Mouse (Mus musculus) limb, embryonic 12.5 days (tissue): ENCODE data around the gene Lix1. TPM values are rescaled to one million over a fixed set of nuclear protein-coding genes. Genes with fewer than 3 reads are reported as not detected.

Experiments used
- ATAC-seq: fragments of 200-750 bp; cut with Nextera tagmentation; 2 replicates; pipeline ENCODE4 v1.8.0; 2017; ENCODE audit warnings: low read depth, moderate TSS enrichment; ENCODE audit not compliant: insufficient number of reproducible peaks, insufficient read depth, low FRiP score, low TSS enrichment
- H3K27ac ChIP-seq: fragments of 300-500 bp; sonication (generic); 2 replicates; pipeline ENCODE4 v1.5.1; 2016; ENCODE audit warnings: mild to moderate bottlenecking, moderate library complexity
- H3K27me3 ChIP-seq: fragments of 300-500 bp; sonication (generic); 2 replicates; pipeline ENCODE4 v1.6.1; 2016; ENCODE audit warnings: mild to moderate bottlenecking, moderate library complexity
- H3K36me3 ChIP-seq: fragments of 300-500 bp; sonication (generic); 2 replicates; pipeline ENCODE4 v1.6.1; 2016; ENCODE audit warnings: mild to moderate bottlenecking, moderate library complexity
- H3K4me1 ChIP-seq: fragments of 300-500 bp; sonication (generic); replicated peaks from 2 replicates; pipeline ENCODE4 v1.6.1; 2016
- H3K4me2 ChIP-seq: fragments of 300-500 bp; sonication (generic); 2 replicates; pipeline ENCODE4 v1.6.1; 2016; ENCODE audit warnings: mild to moderate bottlenecking, moderate library complexity
- H3K4me3 ChIP-seq: fragments of 300-500 bp; sonication (generic); replicated peaks from 2 replicates; pipeline ENCODE4 v1.5.1; 2016; ENCODE audit warnings: mild to moderate bottlenecking
- H3K9ac ChIP-seq: fragments of 300-500 bp; sonication (generic); replicated peaks from 2 replicates; pipeline ENCODE4 v1.6.1; 2016; ENCODE audit warnings: mild to moderate bottlenecking, moderate library complexity
- H3K9me3 ChIP-seq: fragments of 300-500 bp; sonication (generic); 2 replicates; pipeline ENCODE4 v1.6.1; 2016; ENCODE audit warnings: mild to moderate bottlenecking, moderate library complexity
- WGBS: fragments of 180-500 bp; shearing (Covaris S2); methylation state at CpG from one replicate; pipeline ENCODE4 v1.1.7; 2016; 5-methylcytosine and 5-hydroxymethylcytosine counted together
- polyA plus RNA-seq: library from polyadenylated mRNA; unstranded; fragments of >200 nt; fragmentation: Nextera tagmentation; extraction: Ambion mirVana; gene quantifications from 2 replicates; pipeline ENCODE4 v1.2.1, GENCODE M21; 2016

The Lix1 gene
- polyA plus RNA-seq, 1 experiment from 2014 or later = 38.9 TPM

DNA sequence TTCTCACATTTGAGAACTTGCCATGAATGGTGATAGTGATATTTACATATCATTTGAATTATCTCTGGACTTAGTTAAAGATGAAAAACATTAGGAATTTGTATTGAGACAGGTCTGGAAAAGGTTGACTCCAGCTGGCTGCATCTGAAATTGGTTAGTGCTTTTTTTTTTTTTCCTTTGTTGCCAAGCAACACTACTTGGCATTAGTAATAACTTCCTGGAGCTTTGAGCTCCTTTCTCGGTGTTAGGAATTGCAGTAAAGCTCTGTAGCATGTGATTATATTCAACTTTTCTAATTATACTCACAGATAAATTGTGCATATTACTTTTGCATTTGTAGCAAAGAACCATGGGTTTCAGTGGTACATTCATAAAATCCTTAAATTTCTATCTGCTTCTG is 96.4 kb downstream of the Lix1 start:
- 10% methylated on average over 1 of the region's 1 CpGs for WGBS
- H3K27ac ChIP-seq = peak overlapping the region; percentile 78
- H3K4me2 ChIP-seq = no peak overlapping the region
- no peak for ATAC-seq
- H3K4me1 ChIP-seq = peaks cover 20% of the 10 kb centered on the region
- H3K27me3 ChIP-seq = no peaks in the 10 kb centered on the region
- H3K4me3 ChIP-seq = no peak overlapping the region
- no peak overlapping the region for H3K9ac ChIP-seq
- H3K9me3 ChIP-seq = no peaks in the 10 kb centered on the region
- no peaks in the 10 kb centered on the region for H3K36me3 ChIP-seq

DNA sequence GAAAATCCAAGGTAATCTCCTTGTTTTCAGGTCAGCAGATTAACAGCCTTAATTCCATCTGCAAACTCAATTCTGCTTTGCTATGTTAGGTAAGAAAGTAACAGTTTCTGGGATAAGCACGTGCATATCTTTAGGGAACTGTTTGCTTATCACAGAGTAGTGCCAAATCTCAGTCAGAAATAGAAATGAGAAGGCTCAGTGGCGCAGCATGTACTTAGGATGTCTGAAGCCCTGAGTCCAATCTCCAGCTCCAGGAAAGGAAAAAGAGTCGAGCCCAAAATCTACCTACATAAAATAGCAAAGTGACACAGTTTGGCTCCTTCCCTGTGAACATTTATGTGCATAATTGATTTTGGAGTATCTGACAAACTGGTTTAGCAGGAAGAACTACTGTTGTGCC is 96.8 kb downstream of the Lix1 start:
- H3K4me3 ChIP-seq = no peak overlapping the region
- H3K9me3 ChIP-seq = no peaks in the 10 kb centered on the region
- H3K27ac ChIP-seq = peak overlapping the region; percentile 78
- whole genome bisulfite sequencing = 48% methylated on average over 3 of the region's 3 CpGs
- no peaks in the 10 kb centered on the region for H3K27me3 ChIP-seq
- peaks cover 20% of the 10 kb centered on the region for H3K4me1 ChIP-seq
- H3K4me2 ChIP-seq = no peak overlapping the region
- no peaks in the 10 kb centered on the region for H3K36me3 ChIP-seq
- ATAC-seq = no peak
- no peak overlapping the region for H3K9ac ChIP-seq

GRCm38 (mm10) chr17:17506677-17507076 is 104.2 kb downstream of the Lix1 start:
- Histone ChIP-seq H3K9ac (no peak overlapping the region), H3K4me1 (no peaks in the 10 kb centered on the region), H3K9me3 (no peaks in the 10 kb centered on the region), H3K4me3 (no peak overlapping the region), H3K4me2 (no peak overlapping the region), H3K36me3 (no peaks in the 10 kb centered on the region), H3K27me3 (no peaks in the 10 kb centered on the region), H3K27ac (no peak overlapping the region)
- ATAC-seq = no peak
- WGBS = 80% methylated on average over 10 of the region's 10 CpGs

Other genes starting within 250 kb of the Lix1 start
- 34.2 TPM in 2 replicates for gene Riok2, start 28.4 kb upstream of the Lix1 start, polyA plus RNA-seq
- gene Lnpep, start 222.4 kb downstream of the Lix1 start, polyA plus RNA-seq = 10.2 and 11.6 TPM in 2 replicates